Mouse (Mus musculus) C2C12 (cell line): Measurements from ENCODE around the gene Natd1. TPM values are rescaled to one million over a fixed set of nuclear protein-coding genes. Genes with fewer than 3 reads are reported as not detected.

Source experiments
- H3K27me3 ChIP-seq: one replicate; pipeline ENCODE4 v1.6.1; 2011; ENCODE audit not compliant: control insufficient read depth, insufficient read depth, insufficient read length
- H3K36me3 ChIP-seq: one replicate; pipeline ENCODE4 v1.6.1; 2011; ENCODE audit not compliant: control insufficient read depth, insufficient read depth
- H3K4me3 ChIP-seq: one replicate; pipeline ENCODE4 v1.5.1; 2011; ENCODE audit warnings: mild to moderate bottlenecking, control low read depth; ENCODE audit not compliant: poor library complexity, insufficient read depth, severe bottlenecking
- H3K79me2 ChIP-seq: one replicate; pipeline ENCODE4 v1.6.1; 2011; ENCODE audit not compliant: control insufficient read depth, insufficient read depth
- H3K79me3 ChIP-seq: one replicate; pipeline ENCODE4 v1.6.1; 2011; ENCODE audit warnings: low read depth, control low read depth
- H3ac ChIP-seq: one replicate; pipeline ENCODE3; 2011; ENCODE audit warnings: low read depth; ENCODE audit not compliant: control insufficient read depth, insufficient read length
- CEBPB ChIP-seq: IDR thresholded peaks from one replicate; pipeline ENCODE4 v1.6.1; 2011; ENCODE audit warnings: low read depth, mild to moderate bottlenecking, control low read depth, moderate library complexity
- CTCF ChIP-seq: IDR thresholded peaks from one replicate; pipeline ENCODE4 v1.5.1; 2011; ENCODE audit not compliant: control insufficient read depth, insufficient read depth, insufficient read length
- FOSL1 ChIP-seq: IDR thresholded peaks from one replicate; pipeline ENCODE4 v1.8.0; 2011; ENCODE audit warnings: mild to moderate bottlenecking, low read length; ENCODE audit not compliant: poor library complexity, insufficient read depth, severe bottlenecking
- MAX ChIP-seq: IDR thresholded peaks from one replicate; pipeline ENCODE4 v1.6.1; 2011; ENCODE audit warnings: mild to moderate bottlenecking, control low read depth
- MYOD1 ChIP-seq: IDR thresholded peaks from one replicate; pipeline ENCODE4 v1.6.1; 2011; ENCODE audit warnings: low read depth; ENCODE audit not compliant: control insufficient read depth, insufficient read length
- MYOG ChIP-seq: IDR thresholded peaks from one replicate; pipeline ENCODE4 v1.6.1; 2011; ENCODE audit not compliant: control insufficient read depth, insufficient read length; ENCODE audit errors: extremely low read depth
- USF1 ChIP-seq: IDR thresholded peaks from one replicate; pipeline ENCODE4 v1.6.1; 2011; ENCODE audit warnings: low read depth, mild to moderate bottlenecking, control low read depth, moderate library complexity
- polyA plus RNA-seq: library from polyadenylated mRNA; unstranded; fragments of >200 nt; fragmentation: generic; extraction: Trizol; gene quantifications from one replicate; pipeline ENCODE4 v1.2.1, GENCODE M21; 2012; ENCODE audit warnings: missing spikeins

Gene Natd1
- polyA plus RNA-seq, 1 experiment, result 8.4 TPM

DNA sequence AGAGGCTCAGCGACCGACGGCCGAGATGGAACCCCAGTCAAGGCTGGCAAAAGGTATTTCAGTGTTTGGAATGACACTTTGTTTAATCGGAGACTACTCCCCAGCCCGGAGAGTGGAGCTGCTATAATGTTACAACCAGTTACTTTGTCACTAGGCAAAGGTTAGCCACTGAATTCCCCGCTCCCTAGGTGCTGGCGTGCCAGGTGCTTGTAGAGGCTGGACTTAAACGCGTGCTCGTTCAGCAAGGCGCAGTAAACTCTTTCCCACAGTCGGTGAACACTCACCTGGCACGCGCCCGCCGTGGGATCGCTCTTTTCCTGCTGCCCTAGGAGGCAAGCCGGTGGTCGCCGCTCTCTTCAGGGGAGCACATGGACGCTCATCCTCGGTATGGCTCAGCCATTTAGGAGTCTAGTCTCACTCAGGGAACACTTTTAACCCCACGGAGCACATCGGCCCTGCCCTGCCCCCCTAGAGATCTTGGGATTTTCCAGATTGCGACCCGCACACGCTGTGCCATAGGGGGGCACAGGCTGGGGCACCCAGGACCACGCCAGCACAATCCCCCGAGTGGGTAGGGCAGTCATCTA, 16.8 kb upstream of the Natd1 start:
- peaks cover 58% of the 10 kb centered on the region for H3K79me3 ChIP-seq
- no peaks in the 10 kb centered on the region for H3K27me3 ChIP-seq
- peaks cover 98% of the 10 kb centered on the region for H3K79me2 ChIP-seq
- peak overlapping the region; percentile 83 for H3ac ChIP-seq
- peak overlapping the region; percentile 87 for H3K4me3 ChIP-seq
- H3K36me3 ChIP-seq, result peaks cover 22% of the 10 kb centered on the region
- TF ChIP-seq USF1, result no peak
- no peak for TF ChIP-seq CTCF
- no peak for TF ChIP-seq MYOG
- no peak for TF ChIP-seq CEBPB
- TF ChIP-seq MYOD1, result no peak
- TF ChIP-seq FOSL1, result no peak
- no peak for TF ChIP-seq MAX

DNA sequence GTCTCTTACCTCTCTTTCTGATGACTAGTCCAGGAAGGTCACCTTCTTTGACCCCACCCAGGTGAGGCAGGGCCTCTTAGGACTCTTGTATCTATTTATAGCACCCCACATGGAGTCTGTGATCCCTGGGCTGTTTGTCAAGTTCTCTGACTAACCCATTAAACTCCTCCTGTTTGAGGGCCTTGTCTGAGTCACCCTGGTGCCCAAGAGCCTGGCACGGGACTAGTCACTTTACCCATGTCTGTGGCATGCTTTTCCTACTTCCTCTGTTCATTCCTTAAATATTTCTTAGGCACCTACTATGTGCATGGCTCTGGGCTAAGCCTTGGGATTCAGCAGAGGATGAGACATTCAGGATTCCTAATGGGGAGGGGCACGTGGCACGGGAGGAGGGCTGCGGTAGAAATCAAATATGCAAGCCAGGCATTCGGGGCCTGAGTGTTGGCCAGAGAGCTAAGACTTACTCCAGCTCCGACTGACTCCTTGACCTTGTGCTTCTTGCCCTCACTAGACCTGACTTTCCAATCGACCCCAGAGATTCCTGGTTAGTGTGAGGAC, 16.3 kb upstream of the Natd1 start:
- Histone ChIP-seq H3K79me2 (peaks cover 98% of the 10 kb centered on the region), H3K36me3 (peaks cover 19% of the 10 kb centered on the region)

DNA sequence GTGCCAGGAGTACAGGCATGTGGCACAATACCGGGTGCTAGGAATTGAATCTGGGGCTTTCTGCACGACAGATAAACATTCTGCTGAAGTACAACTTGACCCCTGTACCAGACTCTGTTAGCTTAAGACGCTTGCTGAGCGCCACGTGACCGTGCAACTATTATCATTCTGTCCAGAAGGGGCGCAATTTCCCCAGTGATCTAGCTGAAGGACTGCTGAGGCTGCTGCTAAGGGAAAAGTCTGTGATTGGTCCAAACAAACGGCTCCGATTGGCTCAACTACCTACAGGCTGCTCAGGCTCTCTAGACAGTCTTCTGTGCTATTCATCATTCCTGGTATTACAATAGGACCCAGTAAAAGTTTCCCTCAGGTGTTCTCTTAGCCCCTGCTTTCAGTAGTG, 12.7 kb upstream of the Natd1 start:
- H3K79me3 ChIP-seq, result peaks cover 28% of the 10 kb centered on the region
- H3K36me3 ChIP-seq, result peaks cover 8% of the 10 kb centered on the region
- no peaks in the 10 kb centered on the region for H3K27me3 ChIP-seq
- peak; percentile 96 for TF ChIP-seq USF1
- no peak for TF ChIP-seq CEBPB
- H3K79me2 ChIP-seq, result peaks cover 79% of the 10 kb centered on the region
- no peak overlapping the region for H3K4me3 ChIP-seq
- H3ac ChIP-seq, result no peak overlapping the region

More for the DNA sequence above, 16.3 kb upstream of the Natd1 start:
- Histone ChIP-seq H3K27me3 (no peaks in the 10 kb centered on the region), H3ac (peak overlapping the region; percentile 83), H3K79me3 (peaks cover 53% of the 10 kb centered on the region), H3K4me3 (peak overlapping the region; percentile 87)
- TF ChIP-seq MYOD1 (no peak), FOSL1 (peak; percentile 81), CEBPB (no peak), MYOG (no peak), MAX (peak; percentile 90), CTCF (no peak), USF1 (peak; percentile 83)

DNA sequence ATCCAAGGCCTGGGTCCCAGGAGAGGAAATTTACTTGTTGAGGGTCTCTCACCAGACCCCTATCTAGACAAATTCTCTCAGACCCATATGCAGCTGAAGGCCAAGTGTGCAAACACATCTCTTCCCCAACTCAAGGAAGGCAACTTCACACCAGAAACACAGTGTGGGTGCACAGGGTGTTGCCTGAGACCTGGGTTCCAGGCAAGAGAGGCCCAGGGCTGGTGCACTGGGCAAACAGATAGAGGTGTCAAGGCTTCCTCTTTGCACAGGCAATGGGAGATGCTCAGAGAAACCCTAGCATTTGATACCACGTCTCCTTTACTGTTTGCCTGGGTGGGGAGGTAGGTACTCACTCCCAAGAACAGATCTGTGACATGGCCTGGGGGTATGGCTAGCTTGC, 10.4 kb upstream of the Natd1 start:
- TF ChIP-seq FOSL1, result no peak
- no peak for TF ChIP-seq USF1
- TF ChIP-seq CEBPB, result no peak
- TF ChIP-seq MYOD1, result no peak
- no peak for TF ChIP-seq CTCF
- no peak for TF ChIP-seq MAX
- no peak for TF ChIP-seq MYOG
- Histone ChIP-seq H3K36me3 (peaks cover 14% of the 10 kb centered on the region), H3K79me2 (peaks cover 58% of the 10 kb centered on the region), H3K4me3 (no peak overlapping the region), H3ac (no peak overlapping the region), H3K27me3 (no peaks in the 10 kb centered on the region), H3K79me3 (peaks cover 21% of the 10 kb centered on the region)

DNA sequence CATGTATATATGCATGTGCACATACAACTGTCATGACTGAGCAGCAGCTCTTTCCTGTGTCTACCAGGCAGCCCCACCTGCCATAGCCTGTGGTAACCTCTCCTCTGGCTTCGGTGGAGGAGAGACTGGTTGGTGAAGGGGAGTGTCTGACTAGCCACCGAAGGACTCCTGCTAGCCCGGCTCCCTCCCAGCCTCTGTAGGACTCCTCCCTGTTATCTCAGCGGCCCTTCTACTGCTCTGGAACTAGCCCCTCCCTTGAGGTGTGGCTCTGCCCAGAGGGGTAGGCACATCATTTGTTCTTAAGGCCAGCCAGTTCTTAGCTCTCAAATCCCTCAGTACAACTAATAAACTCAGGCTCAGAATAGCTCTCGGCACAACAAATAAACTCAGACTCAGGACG, 9.9 kb upstream of the Natd1 start:
- Histone ChIP-seq H3K36me3 (peaks cover 14% of the 10 kb centered on the region), H3K79me3 (peaks cover 16% of the 10 kb centered on the region), H3K4me3 (no peak overlapping the region), H3K79me2 (peaks cover 54% of the 10 kb centered on the region), H3ac (no peak overlapping the region), H3K27me3 (no peaks in the 10 kb centered on the region)
- TF ChIP-seq CTCF (no peak), USF1 (no peak), FOSL1 (no peak), MAX (no peak), CEBPB (no peak), MYOD1 (no peak), MYOG (no peak)

DNA sequence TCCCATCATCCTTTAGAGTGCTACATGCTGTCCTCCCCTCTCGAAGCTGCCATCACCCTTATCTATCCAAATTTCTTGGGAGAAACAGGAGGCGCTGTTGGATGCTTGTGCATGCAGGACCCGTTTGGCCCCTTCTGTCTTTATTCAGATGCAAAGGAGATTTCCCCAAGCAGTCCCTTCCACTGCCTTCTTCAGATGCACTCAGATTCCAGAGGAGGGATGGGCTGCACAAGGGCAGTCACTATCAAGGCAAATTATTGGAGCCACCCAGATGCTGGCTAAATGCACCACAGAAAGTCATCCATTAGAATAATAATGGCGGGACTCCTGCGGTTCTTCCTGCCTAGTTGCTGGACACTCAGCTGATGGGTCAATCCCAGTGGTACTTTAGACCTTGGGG, 8.4 kb upstream of the Natd1 start:
- H3K36me3 ChIP-seq, result peaks cover 11% of the 10 kb centered on the region
- H3K79me3 ChIP-seq, result peaks cover 14% of the 10 kb centered on the region
- no peak overlapping the region for H3ac ChIP-seq
- no peak overlapping the region for H3K4me3 ChIP-seq
- no peaks in the 10 kb centered on the region for H3K27me3 ChIP-seq
- TF ChIP-seq FOSL1 (no peak), CTCF (no peak), USF1 (no peak), MYOG (no peak), MYOD1 (no peak), CEBPB (no peak), MAX (no peak)
- H3K79me2 ChIP-seq, result peaks cover 38% of the 10 kb centered on the region
